Mouse (Mus musculus): Measurements from ENCODE around the gene Acadvl. TPM values are rescaled to one million over a fixed set of nuclear protein-coding genes. Genes with fewer than 3 reads are reported as not detected.

Gene Acadvl
- polyA plus RNA-seq, 1 experiment from 2014 or later, result 58.4 TPM

DNA sequence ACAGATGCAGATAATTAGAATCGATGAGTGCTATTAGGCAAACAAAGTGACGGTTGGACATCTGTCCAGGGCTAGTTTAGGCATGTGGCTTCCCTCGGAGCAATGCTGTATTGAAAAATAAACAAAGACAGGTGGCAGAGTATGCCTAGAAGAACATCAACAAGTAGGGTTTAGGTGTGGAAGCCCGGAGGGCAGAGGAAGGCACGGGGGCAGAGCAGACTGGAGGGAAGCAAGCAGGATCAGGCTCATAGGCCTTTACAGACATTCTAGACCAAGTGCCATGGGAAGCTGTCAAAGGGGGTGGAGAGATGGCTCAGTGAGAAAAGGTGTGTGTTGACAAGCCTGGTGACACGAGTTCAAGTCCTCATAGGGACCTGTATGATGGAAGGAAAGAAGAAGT lies 34.2 kb upstream of the Acadvl start:
- H3K4me3 ChIP-seq (ENCODE audit: low read length), result no peak overlapping the region
- peaks cover 8% of the 10 kb centered on the region; the same call in 1 of the 2 replicates for H3K36me3 ChIP-seq (ENCODE audit: control insufficient read depth, insufficient read depth, low read length)
- H3K27me3 ChIP-seq (ENCODE audit: control insufficient read depth, insufficient read depth, low read length), result no peaks in the 10 kb centered on the region
- H3K27ac ChIP-seq (ENCODE audit: low read depth, low read length), result no peak overlapping the region
- H3K9ac ChIP-seq (ENCODE audit: low read depth, low read length), result no peak overlapping the region
- H3K9me3 ChIP-seq (ENCODE audit: control insufficient read depth, low read length), result no peaks in the 10 kb centered on the region
- no peak overlapping the region for H3K4me2 ChIP-seq (replicated peaks; ENCODE audit: low read depth, low read length)
- 78% methylated on average over 6 of the region's 6 CpGs for WGBS
- H3K4me1 ChIP-seq (ENCODE audit: control insufficient read depth, insufficient read depth, low read length), result no peaks in the 10 kb centered on the region
- no peak for ATAC-seq (ENCODE audit: low FRiP score, low TSS enrichment)

DNA sequence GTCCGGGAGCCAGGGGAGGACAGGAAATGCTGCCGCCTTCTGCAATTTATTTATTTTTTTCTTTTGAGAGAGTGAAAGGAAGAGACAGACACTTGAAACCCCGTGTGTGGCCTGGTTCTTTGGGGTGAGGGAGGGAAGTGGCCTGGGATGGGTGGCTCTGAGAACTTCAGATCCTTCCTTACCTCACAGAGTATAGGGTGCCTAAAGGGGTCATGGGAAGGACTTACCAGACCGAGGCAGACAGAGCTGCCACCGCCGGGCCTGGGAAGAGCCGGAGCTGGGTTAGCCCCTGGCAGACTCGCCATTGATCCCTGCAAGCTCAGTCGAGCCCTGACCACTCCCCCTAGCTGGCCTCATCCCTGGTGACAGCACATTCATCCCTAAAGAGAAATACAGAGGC lies 30.2 kb upstream of the Acadvl start:
- Histone ChIP-seq H3K4me3 (ENCODE audit: low read length) (no peak overlapping the region), H3K9me3 (ENCODE audit: control insufficient read depth, low read length) (no peaks in the 10 kb centered on the region), H3K9ac (ENCODE audit: low read depth, low read length) (no peak overlapping the region), H3K27ac (ENCODE audit: low read depth, low read length) (no peak overlapping the region), H3K4me1 (ENCODE audit: control insufficient read depth, insufficient read depth, low read length) (no peaks in the 10 kb centered on the region), H3K36me3 (ENCODE audit: control insufficient read depth, insufficient read depth, low read length) (peaks cover 36% of the 10 kb centered on the region), H3K4me2 (replicated peaks; ENCODE audit: low read depth, low read length) (no peak overlapping the region), H3K27me3 (ENCODE audit: control insufficient read depth, insufficient read depth, low read length) (no peaks in the 10 kb centered on the region)
- peak; percentile 74 for ATAC-seq (ENCODE audit: low FRiP score, low TSS enrichment)
- 14% methylated on average over 9 of the region's 9 CpGs for WGBS

DNA sequence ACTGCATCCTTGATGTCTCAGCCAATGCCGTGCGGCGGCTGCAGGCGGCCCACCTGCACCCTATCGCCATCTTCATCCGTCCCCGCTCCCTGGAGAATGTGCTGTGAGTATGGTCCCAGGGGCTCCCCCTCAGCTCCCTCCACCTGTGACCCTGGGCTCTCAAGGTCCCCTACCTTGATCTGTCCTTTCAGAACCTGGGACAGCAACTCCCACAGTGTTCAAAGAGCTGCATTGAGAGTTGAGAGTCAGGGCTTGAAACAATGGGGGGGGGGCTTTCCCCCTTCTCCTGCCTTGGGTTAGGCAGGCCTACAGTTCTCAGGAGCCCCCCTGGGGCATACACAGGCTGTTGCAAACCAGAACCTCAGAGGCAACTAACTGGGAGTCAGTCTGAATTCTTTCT lies 28.5 kb upstream of the Acadvl start:
- no peak overlapping the region for H3K9ac ChIP-seq (ENCODE audit: low read depth, low read length)
- H3K9me3 ChIP-seq (ENCODE audit: control insufficient read depth, low read length), result no peaks in the 10 kb centered on the region
- peaks cover 36% of the 10 kb centered on the region for H3K36me3 ChIP-seq (ENCODE audit: control insufficient read depth, insufficient read depth, low read length)
- 88% methylated on average over 7 of the region's 7 CpGs for whole genome bisulfite sequencing
- H3K27ac ChIP-seq (ENCODE audit: low read depth, low read length), result no peak overlapping the region
- H3K4me1 ChIP-seq (ENCODE audit: control insufficient read depth, insufficient read depth, low read length), result no peaks in the 10 kb centered on the region
- no peak overlapping the region for H3K4me3 ChIP-seq (ENCODE audit: low read length)
- no peak overlapping the region for H3K4me2 ChIP-seq (replicated peaks; ENCODE audit: low read depth, low read length)
- no peaks in the 10 kb centered on the region for H3K27me3 ChIP-seq (ENCODE audit: control insufficient read depth, insufficient read depth, low read length)
- ATAC-seq (ENCODE audit: low FRiP score, low TSS enrichment), result no peak

DNA sequence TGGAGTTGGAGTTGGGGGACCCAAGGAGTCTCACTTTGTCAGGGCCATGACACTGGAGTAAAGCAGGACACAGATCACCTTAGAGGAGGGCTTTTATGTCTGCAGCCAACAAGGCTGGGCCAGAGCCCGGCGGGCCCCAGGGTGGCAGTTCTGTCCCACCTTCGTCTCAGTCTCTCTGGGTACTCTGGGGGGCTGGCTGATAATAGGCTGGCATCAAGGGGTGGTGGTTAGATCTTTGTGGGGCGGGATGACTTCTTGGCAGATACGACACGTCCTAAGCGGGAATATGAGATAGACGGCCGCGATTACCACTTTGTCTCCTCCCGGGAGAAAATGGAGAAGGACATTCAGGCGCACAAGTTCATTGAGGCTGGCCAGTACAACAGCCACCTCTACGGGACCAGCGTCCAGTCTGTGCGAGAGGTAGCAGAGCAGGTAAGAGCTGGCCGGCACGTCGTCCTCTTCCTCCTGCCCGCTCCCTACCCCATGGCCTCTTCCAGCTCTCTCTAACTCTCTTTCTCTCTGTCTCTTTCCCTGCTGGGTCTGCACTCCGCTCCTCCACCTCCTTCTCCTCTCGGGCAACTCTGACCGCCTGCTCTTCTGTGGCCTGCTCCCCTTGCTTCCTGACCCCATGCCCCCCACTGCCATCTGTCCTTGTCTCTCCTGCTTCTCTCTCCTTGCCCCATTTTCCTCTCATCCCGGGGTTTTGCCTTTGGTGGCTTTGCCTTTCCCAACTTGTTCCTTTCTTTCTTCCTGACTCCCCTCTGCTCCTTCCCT lies 27.3 kb upstream of the Acadvl start:
- Histone ChIP-seq H3K9ac (ENCODE audit: low read depth, low read length) (no peak overlapping the region), H3K4me3 (ENCODE audit: low read length) (no peak overlapping the region), H3K9me3 (ENCODE audit: control insufficient read depth, low read length) (no peaks in the 10 kb centered on the region), H3K27me3 (ENCODE audit: control insufficient read depth, insufficient read depth, low read length) (no peaks in the 10 kb centered on the region), H3K36me3 (ENCODE audit: control insufficient read depth, insufficient read depth, low read length) (peaks cover 44% of the 10 kb centered on the region), H3K4me1 (ENCODE audit: control insufficient read depth, insufficient read depth, low read length) (no peaks in the 10 kb centered on the region), H3K4me2 (replicated peaks; ENCODE audit: low read depth, low read length) (no peak overlapping the region), H3K27ac (ENCODE audit: low read depth, low read length) (no peak overlapping the region)
- 89% methylated on average over 23 of the region's 23 CpGs for whole genome bisulfite sequencing
- ATAC-seq (ENCODE audit: low FRiP score, low TSS enrichment), result no peak

DNA sequence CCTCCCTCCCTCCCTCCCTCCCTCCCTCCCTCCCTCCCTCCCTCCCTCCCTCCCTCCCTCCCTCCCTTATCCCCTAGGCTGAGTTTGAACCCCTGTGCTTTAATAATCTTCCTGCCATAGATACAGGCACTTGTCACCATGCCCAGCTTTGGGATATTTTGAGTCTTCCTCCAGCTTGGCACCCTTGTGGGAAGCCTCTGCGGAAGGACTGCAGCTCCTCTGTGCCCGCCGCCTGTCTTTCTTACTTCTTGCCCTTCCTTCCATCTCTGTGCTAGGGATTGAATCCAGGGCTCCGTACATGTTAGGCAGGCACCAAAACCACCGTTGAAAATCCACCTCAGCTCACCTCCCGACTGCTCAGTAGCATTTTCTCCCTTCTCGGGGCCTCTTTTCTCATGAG lies 25.0 kb upstream of the Acadvl start:
- ATAC-seq (ENCODE audit: low FRiP score, low TSS enrichment), result no peak

DNA sequence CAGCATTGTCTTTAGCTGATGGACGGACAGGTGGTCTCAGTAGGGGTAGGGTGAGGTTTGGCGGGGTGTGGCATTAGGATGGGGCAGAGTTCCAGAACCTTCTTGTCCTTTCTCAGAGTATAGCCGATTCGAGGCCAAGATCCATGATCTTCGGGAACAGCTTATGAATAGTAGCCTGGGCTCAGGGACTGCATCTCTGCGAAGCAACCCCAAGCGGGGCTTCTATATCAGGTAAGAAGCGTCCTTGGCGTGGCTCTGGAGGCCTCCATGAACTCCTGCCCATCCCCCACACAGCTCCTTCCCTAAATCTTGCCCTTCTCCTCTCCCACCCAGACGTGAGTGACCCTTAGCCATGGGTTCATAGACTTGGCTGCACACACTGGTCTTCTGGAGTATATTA lies 24.4 kb upstream of the Acadvl start:
- Histone ChIP-seq H3K4me3 (ENCODE audit: low read length) (no peak overlapping the region), H3K4me1 (ENCODE audit: control insufficient read depth, insufficient read depth, low read length) (no peaks in the 10 kb centered on the region), H3K27me3 (ENCODE audit: control insufficient read depth, insufficient read depth, low read length) (no peaks in the 10 kb centered on the region), H3K36me3 (ENCODE audit: control insufficient read depth, insufficient read depth, low read length) (peaks cover 39% of the 10 kb centered on the region), H3K9me3 (ENCODE audit: control insufficient read depth, low read length) (no peaks in the 10 kb centered on the region), H3K4me2 (replicated peaks; ENCODE audit: low read depth, low read length) (no peak overlapping the region), H3K9ac (ENCODE audit: low read depth, low read length) (no peak overlapping the region), H3K27ac (ENCODE audit: low read depth, low read length) (no peak overlapping the region)
- ATAC-seq (ENCODE audit: low FRiP score, low TSS enrichment), result no peak
- 88% methylated on average over 10 of the region's 10 CpGs for WGBS

More for the DNA sequence above, 25.0 kb upstream of the Acadvl start:
- H3K4me1 ChIP-seq (ENCODE audit: control insufficient read depth, insufficient read depth, low read length), result no peaks in the 10 kb centered on the region
- 89% methylated on average over 7 of the region's 7 CpGs for WGBS
- H3K9ac ChIP-seq (ENCODE audit: low read depth, low read length), result no peak overlapping the region
- no peaks in the 10 kb centered on the region for H3K27me3 ChIP-seq (ENCODE audit: control insufficient read depth, insufficient read depth, low read length)
- no peak overlapping the region for H3K4me2 ChIP-seq (replicated peaks; ENCODE audit: low read depth, low read length)
- no peaks in the 10 kb centered on the region for H3K9me3 ChIP-seq (ENCODE audit: control insufficient read depth, low read length)
- peaks cover 41% of the 10 kb centered on the region for H3K36me3 ChIP-seq (ENCODE audit: control insufficient read depth, insufficient read depth, low read length)
- no peak overlapping the region for H3K27ac ChIP-seq (ENCODE audit: low read depth, low read length)
- H3K4me3 ChIP-seq (ENCODE audit: low read length), result no peak overlapping the region

DNA sequence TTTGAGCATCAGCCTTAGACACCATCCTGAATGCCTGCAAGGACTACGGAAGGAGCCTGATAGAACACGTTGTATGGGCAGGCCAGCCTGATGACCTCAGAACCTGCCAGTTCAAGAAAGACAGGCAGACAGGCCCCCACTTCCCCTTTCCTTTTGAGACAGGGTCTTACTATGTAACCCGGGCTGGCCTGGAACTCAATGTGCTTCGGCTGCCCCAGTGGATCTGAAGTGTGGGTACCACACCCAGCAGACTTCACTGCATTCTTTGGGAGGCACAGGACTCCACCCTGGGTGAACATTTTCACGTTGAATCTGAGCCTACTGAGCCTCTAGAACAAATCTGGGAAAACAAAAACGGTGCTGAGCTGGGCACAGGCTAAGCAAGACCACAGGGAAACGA lies 23.0 kb upstream of the Acadvl start:
- H3K27ac ChIP-seq (ENCODE audit: low read depth, low read length), result no peak overlapping the region
- 80% methylated on average over 7 of the region's 7 CpGs for WGBS

DNA sequence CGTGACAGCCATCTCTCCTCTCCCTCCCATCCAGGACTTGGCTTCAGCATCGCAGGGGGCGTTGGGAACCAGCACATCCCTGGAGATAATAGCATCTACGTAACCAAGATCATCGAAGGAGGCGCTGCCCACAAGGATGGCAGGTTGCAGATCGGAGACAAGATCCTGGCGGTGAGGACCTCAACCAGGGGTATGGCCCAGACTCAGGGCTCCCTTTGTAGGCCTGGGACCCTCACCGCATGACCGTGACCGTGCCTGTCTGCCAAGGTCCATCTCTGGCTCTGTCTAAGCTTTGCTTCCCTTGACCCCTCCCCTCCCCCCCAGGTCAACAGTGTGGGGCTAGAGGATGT lies 16.1 kb upstream of the Acadvl start:
- H3K4me3 ChIP-seq (ENCODE audit: low read length), result no peak overlapping the region
- no peak overlapping the region for H3K27ac ChIP-seq (ENCODE audit: low read depth, low read length)
- H3K4me2 ChIP-seq (replicated peaks; ENCODE audit: low read depth, low read length), result no peak overlapping the region
- H3K36me3 ChIP-seq (ENCODE audit: control insufficient read depth, insufficient read depth, low read length), result peaks cover 30% of the 10 kb centered on the region
- H3K4me1 ChIP-seq (ENCODE audit: control insufficient read depth, insufficient read depth, low read length), result peaks cover 39% of the 10 kb centered on the region
- no peaks in the 10 kb centered on the region for H3K9me3 ChIP-seq (ENCODE audit: control insufficient read depth, low read length)
- no peak overlapping the region for H3K9ac ChIP-seq (ENCODE audit: low read depth, low read length)
- 96% methylated on average over 11 of the region's 11 CpGs for WGBS
- H3K27me3 ChIP-seq (ENCODE audit: control insufficient read depth, insufficient read depth, low read length), result no peaks in the 10 kb centered on the region
- no peak for ATAC-seq (ENCODE audit: low FRiP score, low TSS enrichment)

More for the DNA sequence above, 23.0 kb upstream of the Acadvl start:
- Histone ChIP-seq H3K36me3 (ENCODE audit: control insufficient read depth, insufficient read depth, low read length) (peaks cover 26% of the 10 kb centered on the region), H3K9ac (ENCODE audit: low read depth, low read length) (no peak overlapping the region), H3K4me2 (replicated peaks; ENCODE audit: low read depth, low read length) (no peak overlapping the region), H3K9me3 (ENCODE audit: control insufficient read depth, low read length) (no peaks in the 10 kb centered on the region), H3K27me3 (ENCODE audit: control insufficient read depth, insufficient read depth, low read length) (no peaks in the 10 kb centered on the region), H3K4me3 (ENCODE audit: low read length) (no peak overlapping the region), H3K4me1 (ENCODE audit: control insufficient read depth, insufficient read depth, low read length) (no peaks in the 10 kb centered on the region)
- no peak for ATAC-seq (ENCODE audit: low FRiP score, low TSS enrichment)

DNA sequence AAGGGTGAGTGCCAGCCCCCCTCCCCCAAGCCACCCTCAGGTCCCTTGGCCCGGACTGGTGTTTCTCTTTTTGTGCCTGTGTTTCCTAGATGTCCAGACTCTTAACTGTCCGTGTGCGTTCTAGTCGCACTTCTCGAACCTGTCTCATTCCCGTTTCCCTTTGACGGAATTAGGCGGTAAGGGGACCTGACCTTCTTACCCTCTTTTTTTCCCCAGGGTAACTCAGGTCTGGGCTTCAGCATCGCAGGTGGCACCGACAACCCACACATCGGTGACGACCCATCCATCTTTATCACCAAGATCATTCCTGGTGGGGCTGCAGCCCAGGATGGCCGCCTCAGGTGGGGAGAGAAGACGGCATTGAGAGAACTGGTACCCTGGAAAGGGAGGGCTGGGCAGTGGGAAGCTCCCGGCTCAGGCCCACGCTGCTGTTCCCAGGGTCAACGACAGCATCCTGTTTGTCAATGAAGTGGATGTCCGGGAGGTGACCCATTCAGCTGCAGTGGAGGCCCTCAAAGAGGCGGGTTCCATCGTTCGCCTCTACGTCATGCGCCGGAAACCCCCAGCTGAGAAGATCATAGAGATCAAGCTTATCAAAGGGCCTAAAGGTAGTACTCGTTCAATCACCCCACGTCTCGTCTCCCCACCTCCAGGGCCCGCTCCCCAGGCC lies 15.6 kb upstream of the Acadvl start:
- Histone ChIP-seq H3K27me3 (ENCODE audit: control insufficient read depth, insufficient read depth, low read length) (no peaks in the 10 kb centered on the region), H3K4me2 (replicated peaks; ENCODE audit: low read depth, low read length) (no peak overlapping the region), H3K36me3 (ENCODE audit: control insufficient read depth, insufficient read depth, low read length) (peaks cover 30% of the 10 kb centered on the region), H3K27ac (ENCODE audit: low read depth, low read length) (no peak overlapping the region), H3K9me3 (ENCODE audit: control insufficient read depth, low read length) (no peaks in the 10 kb centered on the region), H3K9ac (ENCODE audit: low read depth, low read length) (no peak overlapping the region), H3K4me3 (ENCODE audit: low read length) (no peak overlapping the region), H3K4me1 (ENCODE audit: control insufficient read depth, insufficient read depth, low read length) (peaks cover 44% of the 10 kb centered on the region)
- ATAC-seq (ENCODE audit: low FRiP score, low TSS enrichment), result no peak
- 95% methylated on average over 28 of the region's 28 CpGs for WGBS
